Mouse (Mus musculus): ENCODE measurements around the gene Cpne4.

GRCm38 (mm10) chr9:104760031-104760430, 212.9 kb downstream of the Cpne4 start:
- no peak for TF ChIP-seq CTCF (IDR thresholded peaks at IDR 0.05; ENCODE audit: low read depth)
- no peak for TF ChIP-seq EP300 (IDR thresholded peaks at IDR 0.05; ENCODE audit: low read depth)
